Mouse (Mus musculus) cerebellum, adult 2 months (tissue): ENCODE results near the gene Dnaic1. TPM values are rescaled to one million over a fixed set of nuclear protein-coding genes. Genes with fewer than 3 reads are reported as not detected.
A peak's percentile ranks its signal among the peaks of the same experiment; 100 is the strongest.

Source experiments
- DNase-seq, 2 experiments: peaks; one replicate each; pipeline ENCODE4 v3.0.0; 2021
- H3K27ac ChIP-seq: fragments of 200-500 bp; 2 replicates; pipeline ENCODE4 v1.5.1; 2012; ENCODE audit warnings: low read length, control low read depth, inconsistent platforms; ENCODE audit not compliant: insufficient read depth
- H3K27me3 ChIP-seq: fragments of 200-500 bp; 2 replicates; pipeline ENCODE4 v1.6.1; 2012; ENCODE audit warnings: inconsistent platforms, mild to moderate bottlenecking, low read length, moderate library complexity; ENCODE audit not compliant: control insufficient read depth, insufficient read depth
- H3K4me1 ChIP-seq: fragments of 200-500 bp; 2 replicates; pipeline ENCODE4 v1.6.1; 2011; ENCODE audit warnings: low read length; ENCODE audit not compliant: control insufficient read depth, insufficient read depth
- H3K4me3 ChIP-seq: fragments of 200-500 bp; replicated peaks from 2 replicates; pipeline ENCODE3; 2011; ENCODE audit warnings: mild to moderate bottlenecking, low read depth, low read length, control low read depth; ENCODE audit not compliant: insufficient read depth
- CTCF ChIP-seq: fragments of 200-500 bp; IDR thresholded peaks from 2 replicates; pipeline ENCODE4 v1.5.1; 2011; ENCODE audit warnings: low read depth, mild to moderate bottlenecking, control low read depth, low read length, moderate library complexity, borderline replicate concordance; ENCODE audit not compliant: insufficient read depth
- POLR2A ChIP-seq: fragments of 200-500 bp; IDR thresholded peaks from 2 replicates; pipeline ENCODE4 v1.6.1; 2011; ENCODE audit warnings: low read length, control low read depth, borderline replicate concordance; ENCODE audit not compliant: insufficient read depth
- WGBS: fragments of 180-500 bp; shearing (Covaris S2); methylation state at CpG from one replicate; pipeline ENCODE4 v1.1.7; 2018; 5-methylcytosine and 5-hydroxymethylcytosine counted together
- polyA plus RNA-seq: library from polyadenylated mRNA; depleted of rRNA; stranded (reverse); fragments of >200 nt; gene quantifications from 2 replicates; pipeline ENCODE4 v1.2.3, GENCODE M21; 2012

Dnaic1 gene
- polyA plus RNA-seq, 1 experiment, result 9.3 TPM

- no peak overlapping the region for H3K4me3 ChIP-seq
- WGBS, result 52% methylated on average over 6 of the region's 6 CpGs
- DNase-seq, result no peak
- no peak for TF ChIP-seq CTCF
- no peak for TF ChIP-seq POLR2A
- H3K27me3 ChIP-seq, result no peaks in the 10 kb centered on the region
- H3K4me1 ChIP-seq, result no peaks in the 10 kb centered on the region
- H3K27ac ChIP-seq, result no peak overlapping the region
Measured at GRCm38 (mm10) chr4:41575914-41576313, 6.3 kb downstream of the Dnaic1 start.

DNA sequence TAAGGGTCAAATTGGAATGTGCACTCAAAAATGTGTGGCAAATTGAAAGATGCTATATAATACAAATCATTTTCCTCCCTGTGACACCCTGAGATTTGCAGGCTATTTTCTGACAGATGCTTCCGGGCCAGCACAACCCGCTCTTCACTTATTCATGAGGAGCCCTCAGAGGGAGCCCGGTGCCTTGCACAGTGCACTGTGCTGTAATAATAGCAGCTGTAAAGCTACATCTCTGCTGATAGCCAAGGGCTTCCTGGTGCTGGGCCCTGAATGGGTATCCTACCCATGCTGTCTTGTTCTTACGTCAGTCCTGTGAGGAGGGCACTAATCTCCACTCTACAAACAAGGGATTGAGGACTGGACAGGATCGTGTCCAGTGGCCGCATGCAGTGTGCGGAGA is 13.8 kb downstream of the Dnaic1 start:
- Histone ChIP-seq H3K4me1 (no peaks in the 10 kb centered on the region), H3K4me3 (no peak overlapping the region), H3K27ac (no peak overlapping the region), H3K27me3 (no peaks in the 10 kb centered on the region)
- TF ChIP-seq CTCF (no peak), POLR2A (no peak)
- WGBS, result 69% methylated on average over 7 of the region's 7 CpGs
- DNase-seq, result no peak

GRCm38 (mm10) chr4:41602818-41603217 is 33.2 kb downstream of the Dnaic1 start:
- Histone ChIP-seq H3K4me3 (no peak overlapping the region), H3K4me1 (peaks cover 5% of the 10 kb centered on the region), H3K27me3 (no peaks in the 10 kb centered on the region), H3K27ac (no peak overlapping the region)
- WGBS, result 70% methylated on average over 4 of the region's 4 CpGs
- no peak for DNase-seq
- TF ChIP-seq POLR2A (no peak), CTCF (no peak)

- H3K4me3 ChIP-seq, result no peak overlapping the region
- H3K27me3 ChIP-seq, result no peaks in the 10 kb centered on the region
- no peak for TF ChIP-seq POLR2A
- TF ChIP-seq CTCF, result peak; percentile 98
- DNase-seq, result peak; percentile 77 to 79
- H3K27ac ChIP-seq, result no peak overlapping the region
- H3K4me1 ChIP-seq, result peaks cover 5% of the 10 kb centered on the region
- 23% methylated on average over 8 of the region's 8 CpGs for WGBS
Measured at GRCm38 (mm10) chr4:41604476-41605396, 35.2 kb downstream of the Dnaic1 start.

GRCm38 (mm10) chr4:41606784-41607183 is 37.2 kb downstream of the Dnaic1 start:
- no peaks in the 10 kb centered on the region for H3K27me3 ChIP-seq
- H3K4me1 ChIP-seq, result peaks cover 5% of the 10 kb centered on the region
- WGBS, result 90% methylated on average over 4 of the region's 4 CpGs
- H3K27ac ChIP-seq, result no peak overlapping the region
- no peak for DNase-seq
- TF ChIP-seq POLR2A, result no peak
- no peak for TF ChIP-seq CTCF
- no peak overlapping the region for H3K4me3 ChIP-seq

GRCm38 (mm10) chr4:41609681-41610593 is 40.4 kb downstream of the Dnaic1 start:
- Histone ChIP-seq H3K4me3 (no peak overlapping the region), H3K27ac (no peak overlapping the region), H3K4me1 (no peaks in the 10 kb centered on the region; the same call in none of the 2 replicates), H3K27me3 (no peaks in the 10 kb centered on the region)
- TF ChIP-seq CTCF (peak; percentile 55), POLR2A (no peak)
- DNase-seq, result no peak
- 69% methylated on average over 10 of the region's 10 CpGs for WGBS

GRCm38 (mm10) chr4:41610594-41610980 is 41.0 kb downstream of the Dnaic1 start:
- TF ChIP-seq CTCF (no peak), POLR2A (no peak)
- no peak for DNase-seq
- Histone ChIP-seq H3K4me1 (no peaks in the 10 kb centered on the region; the same call in none of the 2 replicates), H3K27me3 (no peaks in the 10 kb centered on the region), H3K27ac (no peak overlapping the region), H3K4me3 (no peak overlapping the region)
- 24% methylated on average over 6 of the region's 6 CpGs for WGBS
